Mouse (Mus musculus) olfactory bulb, adult 2 months (tissue): ENCODE results near the gene Nav2.

ENCODE experiments used
- CTCF ChIP-seq: fragments of 200-500 bp; IDR thresholded peaks from 2 replicates; pipeline ENCODE4 v1.5.1; 2012; ENCODE audit warnings: low read depth, mild to moderate bottlenecking, low read length, moderate library complexity; ENCODE audit not compliant: insufficient read depth
- POLR2A ChIP-seq: fragments of 200-500 bp; IDR thresholded peaks from 2 replicates; pipeline ENCODE4 v1.6.1; 2012; ENCODE audit warnings: mild to moderate bottlenecking, low read depth, low read length, moderate library complexity; ENCODE audit not compliant: insufficient read depth

GRCm38 (mm10) chr7:48883525-48884265 is 24.8 kb upstream of the Nav2 start:
- TF ChIP-seq CTCF (no peak), POLR2A (no peak)
